Mouse (Mus musculus) liver, postnatal 0 days (tissue): ENCODE measurements around the gene Fam13a. TPM values are rescaled to one million over a fixed set of nuclear protein-coding genes. Genes with fewer than 3 reads are reported as not detected.

ENCODE experiments used
- ATAC-seq: fragments of 200-750 bp; cut with Nextera tagmentation; 2 replicates; pipeline ENCODE4 v1.8.0; 2017; ENCODE audit warnings: mild to moderate bottlenecking, moderate library complexity
- DNase-seq: peaks from one replicate; pipeline ENCODE4 v3.0.0-alpha.2; 2016
- H3K27ac ChIP-seq: fragments of 300-500 bp; sonication (generic); 2 replicates; pipeline ENCODE4 v1.5.1; 2014; ENCODE audit warnings: antibody characterized with exemption, moderate library complexity, mild to moderate bottlenecking, low read depth
- H3K27me3 ChIP-seq: fragments of 300-500 bp; sonication (generic); 2 replicates; pipeline ENCODE4 v1.6.1; 2014; ENCODE audit warnings: low read length, control low read depth, mixed read lengths; ENCODE audit not compliant: insufficient read depth
- H3K36me3 ChIP-seq: fragments of 300-500 bp; sonication (generic); replicated peaks from 2 replicates; pipeline ENCODE4 v1.6.1; 2014; ENCODE audit warnings: mild to moderate bottlenecking, control low read depth, low read length, moderate library complexity, mixed read lengths; ENCODE audit not compliant: insufficient read depth
- H3K4me1 ChIP-seq: fragments of 300-500 bp; sonication (generic); 2 replicates; pipeline ENCODE4 v1.6.1; 2014; ENCODE audit warnings: antibody characterized with exemption, mild to moderate bottlenecking, control low read depth; ENCODE audit not compliant: insufficient read depth
- H3K4me2 ChIP-seq: fragments of 300-500 bp; sonication (generic); 2 replicates; pipeline ENCODE4 v1.6.1; 2014; ENCODE audit warnings: low read depth, mild to moderate bottlenecking, low read length, moderate library complexity, mixed read lengths
- H3K4me3 ChIP-seq: fragments of 300-500 bp; sonication (generic); 2 replicates; pipeline ENCODE4 v1.5.1; 2014; ENCODE audit warnings: low read depth, low read length
- H3K9ac ChIP-seq: fragments of 300-500 bp; sonication (generic); replicated peaks from 2 replicates; pipeline ENCODE4 v1.6.1; 2014; ENCODE audit warnings: mild to moderate bottlenecking, moderate library complexity
- H3K9me3 ChIP-seq: fragments of 300-500 bp; sonication (generic); 2 replicates; pipeline ENCODE4 v1.6.1; 2016; ENCODE audit warnings: mild to moderate bottlenecking, control low read depth, low read length, mixed read lengths
- CTCF ChIP-seq: sonication (generic); IDR thresholded peaks from 2 replicates; pipeline ENCODE4 v1.5.1; 2016; ENCODE audit warnings: antibody characterized with exemption, low read depth
- EP300 ChIP-seq: IDR thresholded peaks from 2 replicates; pipeline ENCODE4 v1.6.1; 2016; ENCODE audit warnings: antibody characterized with exemption, low read depth, mild to moderate bottlenecking
- WGBS: fragments of 180-500 bp; shearing (Covaris S2); extraction: QIAGEN DNeasy Blood & Tissue Kit; methylation state at CpG from one replicate; pipeline ENCODE4 v1.1.7; 2014; ENCODE audit not compliant: insufficient replicate concordance; 5-methylcytosine and 5-hydroxymethylcytosine counted together
- polyA plus RNA-seq: library from polyadenylated mRNA; unstranded; fragments of >200 nt; fragmentation: Nextera tagmentation; extraction: Ambion mirVana; gene quantifications from 2 replicates; pipeline ENCODE4 v1.2.1, GENCODE M21; 2015

The Fam13a gene
- polyA plus RNA-seq, 1 experiment from 2014 or later, result 1.6 TPM

DNA sequence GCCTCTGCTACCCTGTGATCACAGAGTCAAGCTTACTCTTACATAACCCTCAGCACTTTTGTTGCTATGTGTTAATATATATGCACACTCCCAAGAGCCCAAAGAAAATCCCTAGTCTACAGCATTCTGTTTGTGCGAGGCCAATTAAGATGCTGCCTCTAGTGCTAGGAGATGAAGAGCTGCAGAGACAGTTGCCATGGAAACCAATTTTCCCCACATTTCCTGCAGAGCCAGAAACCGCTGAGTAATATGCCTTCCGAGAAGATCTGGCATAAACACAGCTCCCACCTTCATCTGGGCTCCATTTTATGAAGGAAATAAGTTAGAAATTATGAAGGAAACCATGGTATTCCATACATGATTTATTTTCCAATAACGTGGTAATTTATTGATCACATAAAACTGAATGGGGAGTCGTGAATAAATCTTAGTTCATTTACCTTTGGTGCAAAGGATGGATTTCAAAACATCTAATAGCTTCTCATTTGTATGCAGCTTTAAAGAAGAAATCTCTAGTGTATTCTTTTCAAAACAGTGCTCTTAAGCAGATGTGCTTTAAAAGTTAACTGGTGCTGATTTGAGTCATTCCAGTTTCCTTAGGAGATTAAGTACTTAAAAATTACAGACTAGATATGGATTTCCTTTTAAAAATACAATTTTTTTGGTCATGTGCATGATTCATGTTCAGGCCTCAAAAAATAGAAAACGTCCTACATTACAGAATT is 91.0 kb downstream of the Fam13a start:
- H3K9ac ChIP-seq, result no peak overlapping the region
- WGBS, result 61% methylated on average over 6 of the region's 6 CpGs
- H3K27me3 ChIP-seq, result no peaks in the 10 kb centered on the region
- no peaks in the 10 kb centered on the region; the same call in 1 of the 2 replicates for H3K4me1 ChIP-seq
- H3K27ac ChIP-seq, result no peak overlapping the region
- H3K4me3 ChIP-seq, result no peak overlapping the region
- H3K36me3 ChIP-seq, result 0 out of 2 replicates have a peak, but pooled peaks cover 6% of the 10 kb centered on the region
- no peak for TF ChIP-seq EP300
- TF ChIP-seq CTCF, result no peak
- DNase-seq (no peak), ATAC-seq (no peak)
- H3K9me3 ChIP-seq, result no peaks in the 10 kb centered on the region
- no peak overlapping the region for H3K4me2 ChIP-seq

DNA sequence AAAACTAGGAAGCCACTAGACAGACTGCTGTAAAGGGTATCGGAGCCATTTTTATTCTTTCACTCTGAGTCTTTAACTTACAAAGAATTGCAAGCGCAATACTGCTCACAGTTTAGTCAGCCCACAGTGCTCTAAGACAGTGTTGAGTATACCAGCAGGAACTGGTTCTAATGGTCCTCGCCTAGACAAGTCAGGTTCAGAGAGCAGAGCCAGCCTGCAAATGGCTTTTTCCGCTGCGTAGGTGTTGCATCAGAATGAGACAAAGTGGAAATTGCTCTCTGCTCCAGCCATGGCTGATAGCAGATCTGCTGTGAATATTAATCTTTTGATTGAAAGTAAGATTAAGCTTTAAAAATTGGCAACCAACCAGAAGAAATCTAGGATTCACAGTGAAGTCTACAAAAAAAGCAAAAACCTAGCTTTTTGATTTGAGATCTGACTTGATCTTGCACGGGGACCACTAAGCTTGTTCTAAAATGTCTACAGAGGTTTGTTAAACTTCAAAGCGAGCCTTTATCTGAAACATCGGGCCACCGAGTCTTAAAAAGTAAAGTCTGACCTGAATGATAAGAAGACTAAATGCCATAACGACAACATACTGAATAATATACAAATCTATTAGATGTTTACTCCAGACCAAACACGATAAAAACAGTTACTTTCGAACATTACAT is 91.7 kb downstream of the Fam13a start:
- no peak for ATAC-seq
- WGBS, result 80% methylated on average over 12 of the region's 12 CpGs

DNA sequence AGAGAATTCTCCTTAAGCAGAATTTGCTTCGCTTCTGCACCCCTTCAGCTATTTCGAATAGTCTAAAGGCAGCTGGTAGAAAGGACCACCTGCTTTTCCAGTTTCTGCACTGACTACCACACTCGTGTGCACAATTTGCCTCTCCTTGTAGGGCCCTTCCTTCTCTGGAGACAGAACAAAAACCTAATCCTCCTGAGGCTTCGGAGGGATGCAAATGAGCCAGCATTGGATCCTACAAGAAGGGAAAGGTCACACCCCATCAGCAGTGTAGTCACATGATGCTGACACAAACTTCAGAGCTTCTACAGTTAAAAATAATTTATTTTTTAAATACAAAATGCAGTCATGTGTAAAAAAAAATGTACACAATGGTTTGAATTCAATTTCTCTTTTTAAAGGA is 93.2 kb downstream of the Fam13a start:
- DNase-seq (no peak), ATAC-seq (no peak)
- Histone ChIP-seq H3K9ac (no peak overlapping the region), H3K4me2 (no peak overlapping the region), H3K27ac (no peak overlapping the region), H3K4me1 (no peaks in the 10 kb centered on the region; the same call in 1 of the 2 replicates), H3K9me3 (no peaks in the 10 kb centered on the region), H3K4me3 (no peak overlapping the region), H3K36me3 (0 out of 2 replicates have a peak, but pooled peaks cover 6% of the 10 kb centered on the region), H3K27me3 (no peaks in the 10 kb centered on the region)
- WGBS, result 69% methylated on average over 4 of the region's 4 CpGs
- TF ChIP-seq CTCF (no peak), EP300 (no peak)

More for the DNA sequence above, 91.7 kb downstream of the Fam13a start:
- Histone ChIP-seq H3K9ac (no peak overlapping the region), H3K27ac (no peak overlapping the region), H3K27me3 (no peaks in the 10 kb centered on the region), H3K4me2 (no peak overlapping the region), H3K36me3 (0 out of 2 replicates have a peak, but pooled peaks cover 6% of the 10 kb centered on the region), H3K4me1 (no peaks in the 10 kb centered on the region; the same call in 1 of the 2 replicates), H3K9me3 (no peaks in the 10 kb centered on the region), H3K4me3 (no peak overlapping the region)
- TF ChIP-seq EP300 (no peak), CTCF (no peak)
- DNase-seq, result no peak

- no peaks in the 10 kb centered on the region for H3K27me3 ChIP-seq
- H3K4me2 ChIP-seq, result no peak overlapping the region
- ATAC-seq (no peak), DNase-seq (no peak)
- H3K36me3 ChIP-seq, result 0 out of 2 replicates have a peak, but pooled peaks cover 3% of the 10 kb centered on the region
- no peaks in the 10 kb centered on the region for H3K9me3 ChIP-seq
- H3K27ac ChIP-seq, result no peak overlapping the region
- WGBS, result 77% methylated on average over 9 of the region's 9 CpGs
- no peak overlapping the region for H3K4me3 ChIP-seq
- no peak overlapping the region for H3K9ac ChIP-seq
- no peaks in the 10 kb centered on the region; the same call in 1 of the 2 replicates for H3K4me1 ChIP-seq
- no peak for TF ChIP-seq CTCF
- no peak for TF ChIP-seq EP300
These were observed 94.4 kb downstream of the Fam13a start for GRCm38 (mm10) chr6:58929911-58930431.

- WGBS, result 67% methylated on average over 2 of the region's 2 CpGs
- H3K4me2 ChIP-seq, result no peak overlapping the region
- no peaks in the 10 kb centered on the region for H3K9me3 ChIP-seq
- no peak overlapping the region for H3K4me3 ChIP-seq
- ATAC-seq (no peak), DNase-seq (no peak)
- H3K27ac ChIP-seq, result no peak overlapping the region
- no peaks in the 10 kb centered on the region; the same call in 1 of the 2 replicates for H3K4me1 ChIP-seq
- H3K36me3 ChIP-seq, result no peaks in the 10 kb centered on the region
- no peaks in the 10 kb centered on the region for H3K27me3 ChIP-seq
- TF ChIP-seq EP300 (no peak), CTCF (no peak)
- H3K9ac ChIP-seq, result no peak overlapping the region
These were observed 96.5 kb downstream of the Fam13a start for GRCm38 (mm10) chr6:58927881-58928280.

DNA sequence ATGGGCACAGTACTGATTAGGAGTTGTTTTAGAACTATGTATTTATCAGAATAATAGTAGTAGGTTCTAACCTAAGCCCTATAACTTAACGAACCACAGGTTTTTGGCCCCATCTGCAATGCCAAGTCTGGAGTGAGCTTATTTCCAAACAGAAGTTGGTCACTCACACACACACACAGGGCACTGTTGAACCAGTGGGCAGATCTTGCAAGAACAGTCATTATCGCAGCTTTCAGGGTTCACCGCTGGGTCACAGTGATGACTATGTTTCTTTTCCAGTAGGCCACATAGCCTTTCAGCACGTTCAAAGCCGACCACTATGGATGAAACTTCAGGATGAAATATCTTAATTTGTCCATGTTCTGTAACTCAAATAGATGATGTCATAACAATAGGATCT is 101.8 kb downstream of the Fam13a start:
- TF ChIP-seq EP300 (no peak), CTCF (no peak)
- 84% methylated on average over 5 of the region's 5 CpGs for WGBS

More for the DNA sequence above, 101.8 kb downstream of the Fam13a start:
- Histone ChIP-seq H3K27ac (no peak overlapping the region), H3K4me1 (no peaks in the 10 kb centered on the region), H3K36me3 (no peaks in the 10 kb centered on the region; the same call in 1 of the 2 replicates), H3K9ac (no peak overlapping the region), H3K4me2 (no peak overlapping the region), H3K27me3 (no peaks in the 10 kb centered on the region), H3K9me3 (no peaks in the 10 kb centered on the region), H3K4me3 (no peak overlapping the region)
- DNase-seq (no peak), ATAC-seq (no peak)
